Mouse (Mus musculus) liver, embryonic 14.5 days (tissue): ENCODE results near the gene Igf1r. TPM values are rescaled to one million over a fixed set of nuclear protein-coding genes. Genes with fewer than 3 reads are reported as not detected.

ENCODE experiments used
- ATAC-seq: fragments of 200-750 bp; cut with Nextera tagmentation; 2 replicates; pipeline ENCODE4 v1.8.0; 2017; ENCODE audit warnings: moderate number of reproducible peaks, mild to moderate bottlenecking, moderate library complexity; ENCODE audit not compliant: insufficient read depth
- DNase-seq, 3 experiments: peaks; one replicate each; pipeline ENCODE4 v3.0.0-alpha.2; 2012 to 2013; ENCODE audit warnings: low read depth in 3 of 3, low spot score in 3 of 3
- H3K27ac ChIP-seq: fragments of 300-500 bp; sonication (generic); 2 replicates; pipeline ENCODE4 v1.5.1; 2014; ENCODE audit warnings: moderate library complexity, mild to moderate bottlenecking, control low read depth, inconsistent platforms
- H3K27me3 ChIP-seq: fragments of 300-500 bp; sonication (generic); 2 replicates; pipeline ENCODE4 v1.6.1; 2014; ENCODE audit warnings: mild to moderate bottlenecking, low read length, moderate library complexity; ENCODE audit not compliant: control insufficient read depth, insufficient read depth
- H3K36me3 ChIP-seq: fragments of 300-500 bp; sonication (generic); replicated peaks from 2 replicates; pipeline ENCODE4 v1.6.1; 2014; ENCODE audit warnings: low read depth; ENCODE audit not compliant: control insufficient read depth, insufficient read depth
- H3K4me1 ChIP-seq, 2 experiments: fragments of 200-500 bp in 1 of 2; fragments of 300-500 bp in 1 of 2; sonication (generic) in 1 of 2; replicated peaks; 2 replicates each; pipeline ENCODE4 v1.6.1; 2012 to 2014; ENCODE audit warnings: antibody characterized with exemption in 1 of 2, inconsistent platforms in 1 of 2, low read length in 1 of 2; ENCODE audit not compliant: control insufficient read depth in 2 of 2, insufficient read depth in 2 of 2
- H3K4me2 ChIP-seq: fragments of 300-500 bp; sonication (generic); 2 replicates; pipeline ENCODE4 v1.6.1; 2014; ENCODE audit warnings: low read depth, mild to moderate bottlenecking, control low read depth, moderate library complexity
- H3K4me3 ChIP-seq, 2 experiments: fragments of 200-500 bp in 1 of 2; fragments of 300-500 bp in 1 of 2; sonication (generic) in 1 of 2; 2 replicates each; pipeline ENCODE4 v1.5.1; 2012 to 2014; ENCODE audit warnings: low read depth in 2 of 2, low read length in 2 of 2, mild to moderate bottlenecking in 2 of 2, control low read depth in 1 of 2, inconsistent platforms in 1 of 2, moderate library complexity in 1 of 2; ENCODE audit not compliant: insufficient read depth in 1 of 2
- H3K9ac ChIP-seq: fragments of 300-500 bp; sonication (generic); replicated peaks from 2 replicates; pipeline ENCODE4 v1.6.1; 2014; ENCODE audit warnings: mild to moderate bottlenecking, control low read depth, moderate library complexity
- H3K9me3 ChIP-seq: fragments of 300-500 bp; sonication (generic); 2 replicates; pipeline ENCODE4 v1.6.1; 2016; ENCODE audit warnings: low read length, mixed read lengths; ENCODE audit not compliant: control insufficient read depth
- CTCF ChIP-seq: IDR thresholded peaks from 2 replicates; pipeline ENCODE4 v1.5.1; 2016; ENCODE audit warnings: antibody characterized with exemption, low read depth, control low read depth
- EP300 ChIP-seq: IDR thresholded peaks from 2 replicates; pipeline ENCODE4 v1.6.1; 2016; ENCODE audit warnings: antibody characterized with exemption, low read depth
- WGBS: fragments of 180-500 bp; shearing (Covaris S2); extraction: QIAGEN DNeasy Blood & Tissue Kit; methylation state at CpG from one replicate; pipeline ENCODE4 v1.1.7; 2014; ENCODE audit not compliant: insufficient replicate concordance; 5-methylcytosine and 5-hydroxymethylcytosine counted together
- polyA plus RNA-seq, 2 experiments: library from polyadenylated mRNA; depleted of rRNA in 1 of 2; stranded (reverse) in 1 of 2; unstranded in 1 of 2; fragments of >200 nt; fragmentation: Nextera tagmentation in 1 of 2; extraction: Ambion mirVana in 1 of 2; gene quantifications; 2 replicates each; pipeline versions ENCODE4 v1.2.1 to v1.2.3; 2012 to 2014

The Igf1r gene
- polyA plus RNA-seq, 2 experiments: 2.3 to 2.5 TPM

- Histone ChIP-seq H3K9ac (no peak overlapping the region), H3K4me3 (no peak overlapping the region), H3K36me3 (no peaks in the 10 kb centered on the region), H3K4me1 (no peaks in the 10 kb centered on the region), H3K27me3 (no peaks in the 10 kb centered on the region), H3K27ac (no peak overlapping the region), H3K4me2 (no peak overlapping the region), H3K9me3 (no peaks in the 10 kb centered on the region; the same call in 1 of the 2 replicates)
- DNase-seq: no peak
- 49% methylated on average over 3 of the region's 3 CpGs for WGBS
- TF ChIP-seq CTCF (no peak), EP300 (no peak)
- ATAC-seq: no peak
Observed at GRCm38 (mm10) chr7:68250902-68251301, 298.3 kb downstream of the Igf1r start.

DNA sequence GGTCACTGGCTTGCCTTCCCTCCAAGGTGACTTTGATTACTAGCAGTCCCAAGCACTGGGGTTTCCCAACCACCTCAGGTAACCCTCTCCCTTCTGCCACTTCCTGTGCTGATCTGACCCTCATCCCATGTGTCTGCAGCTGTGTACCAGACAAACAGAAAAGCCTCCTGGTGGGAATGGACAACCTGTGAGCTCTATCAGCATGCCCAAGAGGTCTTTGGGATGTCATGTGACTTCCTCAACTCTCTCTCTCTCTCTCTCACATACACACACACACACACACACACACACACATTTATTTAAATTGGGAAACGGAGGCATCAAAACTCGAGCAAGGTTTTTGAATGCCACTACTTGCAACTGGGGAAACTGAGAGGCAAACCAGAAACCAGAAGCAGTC lies 305.1 kb downstream of the Igf1r start:
- no peak for TF ChIP-seq CTCF
- no peak for TF ChIP-seq EP300
- ATAC-seq (no peak), DNase-seq (no peak)
- H3K9ac ChIP-seq: no peak overlapping the region
- H3K4me2 ChIP-seq: no peak overlapping the region
- no peaks in the 10 kb centered on the region for H3K36me3 ChIP-seq
- no peaks in the 10 kb centered on the region; the same call in 1 of the 2 replicates for H3K27me3 ChIP-seq
- no peaks in the 10 kb centered on the region for H3K9me3 ChIP-seq
- H3K27ac ChIP-seq: no peak overlapping the region
- WGBS: 33% methylated on average over 2 of the region's 2 CpGs
- H3K4me3 ChIP-seq: no peak overlapping the region
- H3K4me1 ChIP-seq: no peaks in the 10 kb centered on the region

DNA sequence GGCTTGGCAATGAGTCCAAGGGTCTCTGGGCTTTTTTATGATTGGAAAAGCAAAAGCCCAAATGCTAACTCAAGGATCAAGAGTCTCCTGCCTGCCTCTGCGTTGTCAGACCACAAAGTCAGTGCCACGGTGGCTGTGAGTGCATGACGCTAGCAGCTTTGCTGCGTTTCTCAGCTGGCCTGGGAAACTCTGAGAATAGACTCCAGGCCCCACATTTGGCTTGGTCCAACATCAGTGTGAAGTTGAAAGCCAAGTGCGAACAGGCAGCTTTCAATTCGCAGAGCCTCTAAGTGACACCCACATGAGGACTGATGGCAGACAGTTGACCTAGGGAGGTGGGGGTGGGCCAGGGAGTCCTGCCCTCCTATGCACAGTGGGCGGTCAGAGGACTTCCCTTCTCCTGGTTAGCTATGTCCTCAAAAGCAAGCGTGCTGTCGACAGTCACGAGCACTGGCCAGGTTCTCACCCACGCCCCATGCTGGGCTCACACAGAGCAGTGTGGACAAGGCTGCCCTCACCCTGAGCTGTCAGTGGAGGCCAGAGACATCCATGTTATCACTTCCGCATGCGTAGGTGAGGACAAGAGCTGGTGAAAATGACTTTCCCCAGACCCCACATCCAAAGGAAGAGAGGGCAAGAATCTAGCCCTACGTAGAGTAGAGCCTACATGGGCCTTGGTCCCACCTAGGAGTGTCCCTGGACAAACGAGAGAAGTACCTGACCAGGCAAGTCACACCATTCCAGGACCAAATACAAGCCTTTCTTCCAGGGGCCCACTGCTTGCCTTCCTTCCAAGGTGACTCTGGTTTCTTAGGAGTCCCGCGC lies 305.9 kb downstream of the Igf1r start:
- Histone ChIP-seq H3K4me3 (no peak overlapping the region), H3K27me3 (no peaks in the 10 kb centered on the region; the same call in 1 of the 2 replicates), H3K9ac (no peak overlapping the region), H3K36me3 (no peaks in the 10 kb centered on the region), H3K4me1 (no peaks in the 10 kb centered on the region), H3K27ac (no peak overlapping the region), H3K9me3 (no peaks in the 10 kb centered on the region), H3K4me2 (no peak overlapping the region)
- ATAC-seq (no peak), DNase-seq (no peak)
- 57% methylated on average over 17 of the region's 17 CpGs for WGBS
- TF ChIP-seq CTCF (no peak), EP300 (no peak)

DNA sequence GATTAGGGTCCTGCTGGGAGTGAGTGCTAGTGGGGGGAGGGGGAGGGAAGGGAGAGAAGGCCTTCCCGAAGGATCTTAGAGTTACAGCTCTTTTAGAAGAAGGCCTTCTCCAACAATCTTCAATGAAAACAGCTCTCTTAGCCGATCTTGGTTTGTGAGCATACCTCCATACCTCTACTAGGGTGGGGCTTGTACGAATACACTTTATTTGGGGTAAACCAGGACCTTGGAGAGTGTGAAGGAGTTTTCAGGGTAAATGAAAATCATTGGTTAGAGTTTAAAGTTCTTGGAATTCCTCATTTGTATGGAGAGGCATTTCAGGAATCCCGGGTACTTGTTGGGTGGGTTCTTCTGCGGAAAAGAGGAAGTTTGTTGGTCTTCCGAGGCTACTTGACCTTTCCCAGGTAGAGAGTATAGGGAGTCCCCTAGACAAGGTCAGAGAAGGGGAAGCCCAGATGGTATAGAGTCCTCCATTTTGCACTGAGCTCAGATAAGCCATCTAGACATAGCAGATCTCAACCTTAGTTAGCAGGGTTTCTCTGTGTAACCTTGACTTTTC lies 307.0 kb downstream of the Igf1r start:
- Histone ChIP-seq H3K4me3 (no peak overlapping the region), H3K4me1 (0 out of 4 replicates have a peak, but pooled peaks cover 0 to under 1% of the 10 kb centered on the region in 2 experiments), H3K9me3 (no peaks in the 10 kb centered on the region), H3K27me3 (peaks cover 6% of the 10 kb centered on the region), H3K27ac (no peak overlapping the region), H3K9ac (no peak overlapping the region), H3K36me3 (no peaks in the 10 kb centered on the region), H3K4me2 (no peak overlapping the region)
- ATAC-seq (no peak), DNase-seq (no peak)
- WGBS: 54% methylated on average over 6 of the region's 6 CpGs
- TF ChIP-seq CTCF: no peak
- TF ChIP-seq EP300: no peak

- WGBS: 50% methylated on average over 8 of the region's 8 CpGs
Observed at GRCm38 (mm10) chr7:68262612-68263200, 310.1 kb downstream of the Igf1r start.

More at GRCm38 (mm10) chr7:68262612-68263200, 310.1 kb downstream of the Igf1r start:
- Histone ChIP-seq H3K36me3 (no peaks in the 10 kb centered on the region), H3K27me3 (peaks cover 10% of the 10 kb centered on the region), H3K9ac (no peak overlapping the region), H3K4me1 (0 out of 4 replicates have a peak, but pooled peaks cover 0 to 2% of the 10 kb centered on the region in 2 experiments), H3K9me3 (no peaks in the 10 kb centered on the region), H3K4me3 (no peak overlapping the region), H3K27ac (no peak overlapping the region), H3K4me2 (no peak overlapping the region)
- TF ChIP-seq EP300 (no peak), CTCF (0 out of 2 replicates have a peak, but pooled peaks have one; percentile 4)
- no peak for DNase-seq
- ATAC-seq: no peak
